Mouse (Mus musculus): ENCODE results near the gene Arih1. TPM values are rescaled to one million over a fixed set of nuclear protein-coding genes. Genes with fewer than 3 reads are reported as not detected.

Arih1 gene
- polyA plus RNA-seq, 1 experiment: 160 TPM

- Histone ChIP-seq H3K27ac (ENCODE audit: control insufficient read depth, insufficient read depth, low read depth, low read length) (peak overlapping the region; percentile 100), H3K4me3 (ENCODE audit: control insufficient read depth, low read depth, low read length) (peak overlapping the region; percentile 95), H3K4me1 (ENCODE audit: control insufficient read depth, insufficient read depth, low read length) (peaks cover 3% of the 10 kb centered on the region; the same call in 1 of the 2 replicates), H3K36me3 (ENCODE audit: control insufficient read depth, insufficient read depth, low read length) (0 out of 2 replicates have a peak, but pooled peaks cover 2% of the 10 kb centered on the region), H3K27me3 (ENCODE audit: control insufficient read depth, insufficient read depth, low read length) (no peaks in the 10 kb centered on the region)
- TF ChIP-seq POLR2A (IDR thresholded peaks at IDR 0.05; ENCODE audit: control insufficient read depth, low read depth, low read length): no peak
Measured at GRCm38 (mm10) chr9:59486076-59486518, 321 bp downstream of the Arih1 start.

GRCm38 (mm10) chr9:59485511-59486075, 825 bp downstream of the Arih1 start:
- H3K36me3 ChIP-seq (ENCODE audit: control insufficient read depth, insufficient read depth, low read length): 0 out of 2 replicates have a peak, but pooled peaks cover 2% of the 10 kb centered on the region
- peaks cover 3% of the 10 kb centered on the region; the same call in 1 of the 2 replicates for H3K4me1 ChIP-seq (ENCODE audit: control insufficient read depth, insufficient read depth, low read length)
- no peaks in the 10 kb centered on the region for H3K27me3 ChIP-seq (ENCODE audit: control insufficient read depth, insufficient read depth, low read length)
- peak overlapping the region; percentile 100 for H3K27ac ChIP-seq (ENCODE audit: control insufficient read depth, insufficient read depth, low read depth, low read length)
- TF ChIP-seq POLR2A (IDR thresholded peaks at IDR 0.05; ENCODE audit: control insufficient read depth, low read depth, low read length): no peak; the same call in 1 of the 2 replicates
- no peak for TF ChIP-seq CTCF (IDR thresholded peaks at IDR 0.05; ENCODE audit: control insufficient read depth, insufficient read depth, insufficient replicate concordance, low read depth, low read length)
- peak overlapping the region; percentile 95 for H3K4me3 ChIP-seq (ENCODE audit: control insufficient read depth, low read depth, low read length)

- peaks cover 3% of the 10 kb centered on the region; the same call in 1 of the 2 replicates for H3K4me1 ChIP-seq (ENCODE audit: control insufficient read depth, insufficient read depth, low read length)
- H3K4me3 ChIP-seq (ENCODE audit: control insufficient read depth, low read depth, low read length): peak overlapping the region; percentile 95
- TF ChIP-seq CTCF (IDR thresholded peaks at IDR 0.05; ENCODE audit: control insufficient read depth, insufficient read depth, insufficient replicate concordance, low read depth, low read length) (no peak), POLR2A (IDR thresholded peaks at IDR 0.05; ENCODE audit: control insufficient read depth, low read depth, low read length) (no peak)
- H3K27ac ChIP-seq (ENCODE audit: control insufficient read depth, insufficient read depth, low read depth, low read length): no peak overlapping the region
- H3K27me3 ChIP-seq (ENCODE audit: control insufficient read depth, insufficient read depth, low read length): no peaks in the 10 kb centered on the region
- H3K36me3 ChIP-seq (ENCODE audit: control insufficient read depth, insufficient read depth, low read length): 0 out of 2 replicates have a peak, but pooled peaks cover 2% of the 10 kb centered on the region
Measured at GRCm38 (mm10) chr9:59484760-59485159, 1.7 kb downstream of the Arih1 start.

GRCm38 (mm10) chr9:59482419-59482818, 4.0 kb downstream of the Arih1 start:
- TF ChIP-seq CTCF (IDR thresholded peaks at IDR 0.05; ENCODE audit: control insufficient read depth, insufficient read depth, insufficient replicate concordance, low read depth, low read length): peak; percentile 8; the same call in 1 of the 2 replicates
- no peak for TF ChIP-seq POLR2A (IDR thresholded peaks at IDR 0.05; ENCODE audit: control insufficient read depth, low read depth, low read length)

GRCm38 (mm10) chr9:59476617-59477016, 9.8 kb downstream of the Arih1 start:
- H3K4me3 ChIP-seq (ENCODE audit: control insufficient read depth, low read depth, low read length): no peak overlapping the region
- no peaks in the 10 kb centered on the region for H3K4me1 ChIP-seq (ENCODE audit: control insufficient read depth, insufficient read depth, low read length)
- no peaks in the 10 kb centered on the region; the same call in 1 of the 2 replicates for H3K36me3 ChIP-seq (ENCODE audit: control insufficient read depth, insufficient read depth, low read length)
- H3K27ac ChIP-seq (ENCODE audit: control insufficient read depth, insufficient read depth, low read depth, low read length): no peak overlapping the region
- TF ChIP-seq CTCF (IDR thresholded peaks at IDR 0.05; ENCODE audit: control insufficient read depth, insufficient read depth, insufficient replicate concordance, low read depth, low read length) (no peak), POLR2A (IDR thresholded peaks at IDR 0.05; ENCODE audit: control insufficient read depth, low read depth, low read length) (no peak)
- no peaks in the 10 kb centered on the region for H3K27me3 ChIP-seq (ENCODE audit: control insufficient read depth, insufficient read depth, low read length)

More at GRCm38 (mm10) chr9:59482419-59482818, 4.0 kb downstream of the Arih1 start:
- Histone ChIP-seq H3K4me1 (ENCODE audit: control insufficient read depth, insufficient read depth, low read length) (peaks cover 3% of the 10 kb centered on the region; the same call in 1 of the 2 replicates), H3K27ac (ENCODE audit: control insufficient read depth, insufficient read depth, low read depth, low read length) (no peak overlapping the region), H3K36me3 (ENCODE audit: control insufficient read depth, insufficient read depth, low read length) (0 out of 2 replicates have a peak, but pooled peaks cover 2% of the 10 kb centered on the region), H3K4me3 (ENCODE audit: control insufficient read depth, low read depth, low read length) (no peak overlapping the region; the same call in none of the 2 replicates), H3K27me3 (ENCODE audit: control insufficient read depth, insufficient read depth, low read length) (no peaks in the 10 kb centered on the region)

- no peaks in the 10 kb centered on the region for H3K4me1 ChIP-seq (ENCODE audit: control insufficient read depth, insufficient read depth, low read length)
- H3K27me3 ChIP-seq (ENCODE audit: control insufficient read depth, insufficient read depth, low read length): no peaks in the 10 kb centered on the region
- TF ChIP-seq CTCF (IDR thresholded peaks at IDR 0.05; ENCODE audit: control insufficient read depth, insufficient read depth, insufficient replicate concordance, low read depth, low read length) (no peak), POLR2A (IDR thresholded peaks at IDR 0.05; ENCODE audit: control insufficient read depth, low read depth, low read length) (no peak)
- no peaks in the 10 kb centered on the region; the same call in 1 of the 2 replicates for H3K36me3 ChIP-seq (ENCODE audit: control insufficient read depth, insufficient read depth, low read length)
- no peak overlapping the region for H3K27ac ChIP-seq (ENCODE audit: control insufficient read depth, insufficient read depth, low read depth, low read length)
- H3K4me3 ChIP-seq (ENCODE audit: control insufficient read depth, low read depth, low read length): no peak overlapping the region
Measured at GRCm38 (mm10) chr9:59474838-59475237, 11.6 kb downstream of the Arih1 start.

- Histone ChIP-seq H3K36me3 (ENCODE audit: control insufficient read depth, insufficient read depth, low read length) (no peaks in the 10 kb centered on the region; the same call in 1 of the 2 replicates), H3K27ac (ENCODE audit: control insufficient read depth, insufficient read depth, low read depth, low read length) (no peak overlapping the region), H3K4me3 (ENCODE audit: control insufficient read depth, low read depth, low read length) (no peak overlapping the region), H3K4me1 (ENCODE audit: control insufficient read depth, insufficient read depth, low read length) (no peaks in the 10 kb centered on the region), H3K27me3 (ENCODE audit: control insufficient read depth, insufficient read depth, low read length) (no peaks in the 10 kb centered on the region)
- TF ChIP-seq POLR2A (IDR thresholded peaks at IDR 0.05; ENCODE audit: control insufficient read depth, low read depth, low read length): no peak
- TF ChIP-seq CTCF (IDR thresholded peaks at IDR 0.05; ENCODE audit: control insufficient read depth, insufficient read depth, insufficient replicate concordance, low read depth, low read length): no peak
Measured at GRCm38 (mm10) chr9:59473171-59473570, 13.2 kb downstream of the Arih1 start.
